Mouse (Mus musculus): ENCODE data around the gene Aadacl3. TPM values are rescaled to one million over a fixed set of nuclear protein-coding genes. Genes with fewer than 3 reads are reported as not detected.

Gene Aadacl3
- polyA plus RNA-seq (2016; fragmentation: Nextera tagmentation; extraction: Ambion mirVana), result not detected in 2 replicates

DNA sequence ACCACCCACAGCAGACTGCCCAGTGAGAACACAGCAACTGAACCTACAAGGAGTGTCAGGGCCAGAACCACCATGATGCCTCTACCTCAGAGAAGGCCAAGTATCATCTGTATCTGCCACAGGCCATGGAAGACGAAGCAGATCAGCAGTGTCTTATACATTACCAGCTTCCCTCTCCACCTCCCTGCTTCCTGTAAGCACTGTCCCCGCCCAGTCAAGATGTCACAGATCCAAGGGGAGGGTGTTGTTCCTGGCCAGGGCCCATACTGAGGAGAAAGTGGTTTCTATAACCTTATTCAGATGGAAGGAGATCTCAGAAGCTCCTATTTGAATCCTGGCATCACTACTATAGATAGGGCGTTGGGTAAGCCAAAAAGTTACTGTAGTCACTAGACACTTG lies at the start of gene Aadacl3:
TSS of gene Aadacl3 (minus strand) at position 101 of the 400 bp plus-strand sequence.
- Histone ChIP-seq H3K4me3 (no peak within 1 kb of the TSS), H3K4me1 (no peaks in the 10 kb centered on the region), H3K9me3 (peaks cover 42% of the 10 kb centered on the region), H3K36me3 (replicated peaks) (no peaks in the 10 kb centered on the region), H3K27ac (no peak within 1 kb of the TSS), H3K27me3 (ENCODE audit: poor library complexity, severe bottlenecking) (no peaks in the 10 kb centered on the region)
- DNase-seq (ENCODE audit: extremely low spot score, low spot score), result no peak
- 83% methylated on average over 3 of the region's 3 CpGs for WGBS

DNA sequence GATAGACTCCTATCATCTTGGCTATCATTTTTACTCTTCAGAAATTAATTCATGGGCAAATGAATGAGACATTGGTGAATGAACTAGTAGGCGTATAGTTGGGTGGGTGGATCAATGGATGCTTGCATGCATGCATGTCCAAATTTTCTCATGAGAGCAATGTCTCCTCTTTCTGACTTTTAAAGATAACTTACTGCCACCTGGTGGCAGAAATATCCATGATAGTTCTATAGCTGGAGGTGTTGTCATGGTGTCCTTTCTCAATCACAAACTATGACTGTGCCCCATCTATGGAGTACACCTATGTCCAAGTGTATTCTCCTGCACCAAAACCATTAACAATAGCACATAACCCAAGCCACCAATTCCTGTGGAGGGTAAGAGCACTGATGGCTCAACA lies 43.0 kb upstream of the Aadacl3 start:
- no peaks in the 10 kb centered on the region for H3K27me3 ChIP-seq (ENCODE audit: poor library complexity, severe bottlenecking)
- no peaks in the 10 kb centered on the region for H3K4me1 ChIP-seq
- peaks cover 47% of the 10 kb centered on the region for H3K9me3 ChIP-seq
- no peak overlapping the region for H3K4me3 ChIP-seq
- no peaks in the 10 kb centered on the region for H3K36me3 ChIP-seq (replicated peaks)
- no peak for DNase-seq (ENCODE audit: extremely low spot score, low spot score)
- no peak overlapping the region for H3K27ac ChIP-seq
- 91% methylated on average over 1 of the region's 1 CpGs for WGBS

DNA sequence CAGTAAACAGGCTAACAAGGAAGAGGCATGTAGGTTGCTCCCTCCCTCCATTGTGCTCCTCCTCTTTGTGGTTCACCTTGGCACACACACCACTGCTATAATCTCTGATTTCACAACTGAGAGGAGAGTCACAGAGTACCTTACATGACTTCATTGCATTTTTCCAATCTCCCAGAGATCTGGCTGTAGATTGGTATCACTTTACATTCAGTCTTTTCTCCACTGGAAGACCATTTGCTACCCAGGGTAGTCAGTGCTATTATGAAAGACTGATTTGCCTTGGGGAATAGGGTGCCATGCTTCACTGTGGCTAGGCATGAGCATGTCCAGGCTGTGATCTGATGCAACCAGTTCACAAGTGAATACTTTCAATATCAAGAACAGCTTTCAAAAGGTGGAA lies 29.8 kb upstream of the Aadacl3 start:
- H3K4me1 ChIP-seq, result no peaks in the 10 kb centered on the region

DNA sequence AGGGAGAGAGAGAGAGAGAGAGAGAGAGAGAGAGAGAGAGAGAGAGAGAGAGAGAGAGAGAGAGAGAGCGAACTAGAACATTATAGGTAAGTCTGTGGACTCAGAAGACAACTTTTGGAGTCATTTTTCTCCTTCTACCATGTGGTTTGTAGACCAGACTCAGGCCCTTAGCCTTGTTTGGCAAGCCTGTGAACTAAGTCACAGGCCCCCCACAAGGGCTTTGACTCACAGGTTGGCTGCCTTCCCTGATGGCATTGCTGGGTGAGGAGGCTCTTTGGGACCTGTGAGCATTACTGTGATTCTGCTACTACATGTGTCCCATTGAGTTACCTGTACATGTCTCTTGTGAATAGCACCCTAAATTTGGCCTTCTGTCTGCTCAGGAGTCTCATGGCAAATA lies 4.5 kb upstream of the Aadacl3 start:
- 91% methylated on average over 1 of the region's 1 CpGs for WGBS
- Histone ChIP-seq H3K27me3 (ENCODE audit: poor library complexity, severe bottlenecking) (no peaks in the 10 kb centered on the region), H3K27ac (no peak overlapping the region), H3K4me3 (no peak overlapping the region), H3K9me3 (peaks cover 34% of the 10 kb centered on the region), H3K36me3 (replicated peaks) (no peaks in the 10 kb centered on the region), H3K4me1 (no peaks in the 10 kb centered on the region)
- no peak for DNase-seq (ENCODE audit: extremely low spot score, low spot score)

More for the DNA sequence above, 29.8 kb upstream of the Aadacl3 start:
- Histone ChIP-seq H3K27ac (no peak overlapping the region), H3K9me3 (peaks cover 55% of the 10 kb centered on the region), H3K27me3 (ENCODE audit: poor library complexity, severe bottlenecking) (no peaks in the 10 kb centered on the region), H3K4me3 (no peak overlapping the region), H3K36me3 (replicated peaks) (no peaks in the 10 kb centered on the region)
- no peak for DNase-seq (ENCODE audit: extremely low spot score, low spot score)

DNA sequence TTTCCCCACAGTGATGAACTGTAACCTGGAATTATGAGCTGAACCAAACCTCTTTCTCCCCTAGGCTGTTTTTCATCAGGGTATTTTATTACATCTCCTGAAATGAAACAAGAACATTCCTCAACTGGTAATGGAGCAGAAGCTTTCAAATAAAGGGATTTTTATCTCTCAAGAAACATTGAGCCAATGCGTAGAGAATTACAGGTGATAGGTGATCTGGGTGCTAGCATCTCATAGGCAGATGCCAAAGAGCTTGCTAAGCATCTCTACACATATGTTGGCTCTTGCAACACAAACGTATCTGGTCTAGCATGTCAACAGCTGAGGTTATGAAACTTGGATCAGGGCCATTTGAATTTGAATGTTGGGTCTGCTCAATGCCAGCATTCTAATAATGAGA lies 1.6 kb upstream of the Aadacl3 start:
- no peak overlapping the region for H3K27ac ChIP-seq
- WGBS, result 86% methylated on average over 2 of the region's 2 CpGs

DNA sequence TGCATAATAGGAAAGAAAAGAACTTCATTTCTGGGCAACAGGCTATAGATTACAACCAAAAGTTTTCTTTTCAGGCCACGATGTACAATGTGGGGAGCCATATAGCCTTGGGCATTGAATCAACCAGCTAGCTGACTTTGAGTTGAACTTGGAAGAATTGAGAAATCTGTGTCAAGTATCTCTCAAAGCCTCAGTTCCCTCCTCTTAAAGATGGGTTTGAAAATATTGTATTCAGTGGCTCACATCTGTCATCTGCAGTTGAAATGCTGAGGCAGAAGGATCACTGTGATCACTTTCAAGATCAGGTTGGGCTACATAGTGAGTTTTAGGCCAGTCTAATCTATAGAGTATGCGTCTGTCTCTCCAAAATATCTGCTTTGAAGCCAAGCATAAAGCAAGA lies 10.3 kb downstream of the Aadacl3 start, which contains the start of gene Gm9944:
TSS of gene Gm9944 (minus strand) at position 101 of the 400 bp plus-strand sequence.
- WGBS, result 83% methylated on average over 2 of the region's 2 CpGs
- Histone ChIP-seq H3K27me3 (ENCODE audit: poor library complexity, severe bottlenecking) (no peaks in the 10 kb centered on the region), H3K9me3 (peaks cover 43% of the 10 kb centered on the region), H3K4me3 (no peak within 1 kb of the TSS), H3K36me3 (replicated peaks) (no peaks in the 10 kb centered on the region), H3K27ac (no peak within 1 kb of the TSS), H3K4me1 (no peaks in the 10 kb centered on the region)
- DNase-seq (ENCODE audit: extremely low spot score, low spot score), result no peak

More for the DNA sequence above, 1.6 kb upstream of the Aadacl3 start:
- Histone ChIP-seq H3K4me3 (no peak overlapping the region), H3K36me3 (replicated peaks) (no peaks in the 10 kb centered on the region), H3K27me3 (ENCODE audit: poor library complexity, severe bottlenecking) (no peaks in the 10 kb centered on the region), H3K4me1 (no peaks in the 10 kb centered on the region), H3K9me3 (peaks cover 36% of the 10 kb centered on the region)
- DNase-seq (ENCODE audit: extremely low spot score, low spot score), result no peak

DNA sequence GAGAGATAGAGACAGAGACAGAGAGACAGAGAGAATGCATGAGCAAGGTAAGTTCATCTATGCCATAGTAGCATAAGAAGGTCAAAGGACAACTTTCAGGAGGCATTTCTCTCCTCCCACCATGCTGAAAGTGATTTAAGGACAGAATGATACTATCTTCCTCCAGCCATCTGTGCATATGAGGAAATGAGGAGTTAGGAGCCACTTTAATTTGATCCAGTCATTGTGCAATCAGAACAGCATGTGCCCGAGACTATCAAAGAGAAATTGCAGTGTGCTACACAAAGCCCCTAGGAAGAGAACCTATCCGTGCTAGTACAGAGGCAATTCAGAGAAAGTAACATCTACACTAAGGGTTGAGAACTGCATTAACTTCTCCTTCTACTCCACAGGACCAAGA lies 15.0 kb downstream of the Aadacl3 start:
- WGBS, result 80% methylated on average over 2 of the region's 2 CpGs
- Histone ChIP-seq H3K4me1 (no peaks in the 10 kb centered on the region), H3K9me3 (peaks cover 16% of the 10 kb centered on the region), H3K36me3 (replicated peaks) (no peaks in the 10 kb centered on the region), H3K27ac (no peak overlapping the region), H3K4me3 (no peak overlapping the region), H3K27me3 (ENCODE audit: poor library complexity, severe bottlenecking) (no peaks in the 10 kb centered on the region)
- DNase-seq (ENCODE audit: extremely low spot score, low spot score), result no peak

DNA sequence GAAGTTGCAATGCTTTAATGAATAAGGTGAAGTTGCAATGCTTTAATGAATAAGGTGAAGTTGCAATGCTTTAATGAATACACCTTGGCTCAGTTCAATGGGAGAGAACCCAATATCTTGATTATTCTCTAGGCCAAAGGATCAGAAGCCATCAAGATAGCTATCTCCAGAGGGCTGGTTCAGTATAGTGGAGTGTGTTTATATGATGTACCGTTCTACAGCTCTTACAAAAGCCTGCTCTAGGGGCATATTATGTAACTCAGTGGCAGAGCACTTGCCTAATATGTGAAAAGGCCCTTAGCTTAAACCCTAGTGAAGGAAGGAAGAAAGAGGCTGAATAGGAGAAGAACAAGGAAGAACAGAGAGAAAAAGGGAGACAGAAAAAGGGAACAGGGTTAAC lies 22.0 kb downstream of the Aadacl3 start:
- Histone ChIP-seq H3K4me1 (no peaks in the 10 kb centered on the region), H3K27me3 (ENCODE audit: poor library complexity, severe bottlenecking) (no peaks in the 10 kb centered on the region), H3K9me3 (peaks cover 24% of the 10 kb centered on the region; the same call in 1 of the 2 replicates), H3K36me3 (replicated peaks) (no peaks in the 10 kb centered on the region), H3K4me3 (no peak overlapping the region), H3K27ac (no peak overlapping the region)
- 90% methylated on average over 1 of the region's 1 CpGs for WGBS
- no peak for DNase-seq (ENCODE audit: extremely low spot score, low spot score)

DNA sequence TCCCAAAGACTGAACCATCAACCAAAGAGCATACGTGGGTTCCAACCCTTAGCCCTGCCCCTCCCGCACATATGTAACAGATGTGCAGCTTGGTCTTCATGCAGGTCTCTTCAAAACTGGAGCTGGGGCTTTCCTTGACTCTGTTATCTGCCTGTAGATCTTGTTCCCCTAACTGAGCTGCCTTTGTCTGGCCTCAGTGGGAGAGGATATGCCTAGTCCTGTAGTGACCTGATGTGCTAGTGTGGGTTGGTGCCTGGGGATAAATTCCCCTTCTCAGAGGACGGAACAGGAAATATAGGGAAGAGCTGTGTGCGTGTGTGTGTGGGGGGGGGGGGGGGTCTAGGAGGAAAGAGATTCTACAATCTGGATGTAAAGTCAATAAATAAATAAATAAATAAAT lies 22.5 kb downstream of the Aadacl3 start:
- WGBS, result 80% methylated on average over 4 of the region's 4 CpGs

DNA sequence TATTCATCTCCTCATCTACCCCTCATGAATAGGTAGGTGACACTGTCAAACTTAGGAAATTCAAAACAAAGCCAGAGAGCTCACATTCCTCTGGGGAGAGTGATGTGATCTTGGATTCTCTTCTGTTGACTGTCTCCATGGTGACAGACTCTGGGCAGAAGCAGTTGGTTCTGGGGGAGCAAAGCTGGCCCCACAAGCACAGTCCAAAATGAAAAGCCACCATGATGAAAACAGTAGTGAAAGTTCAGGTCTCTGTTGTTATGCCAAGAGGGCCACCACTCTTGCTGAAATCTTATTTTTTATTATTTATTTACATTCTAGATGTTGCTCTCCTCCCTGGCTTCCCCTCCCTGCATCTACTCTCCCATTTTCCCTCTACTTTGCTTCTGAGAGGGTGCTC lies 24.9 kb downstream of the Aadacl3 start, which contains the start of gene 1700012P22Rik:
TSS of gene 1700012P22Rik (minus strand) at position 101 of the 400 bp plus-strand sequence.
- H3K9me3 ChIP-seq, result peaks cover 19% of the 10 kb centered on the region; the same call in 1 of the 2 replicates
- no peak within 1 kb of the TSS for H3K27ac ChIP-seq
- DNase-seq (ENCODE audit: extremely low spot score, low spot score), result no peak

More for the DNA sequence above, 22.5 kb downstream of the Aadacl3 start:
- peaks cover 24% of the 10 kb centered on the region; the same call in 1 of the 2 replicates for H3K9me3 ChIP-seq
- DNase-seq (ENCODE audit: extremely low spot score, low spot score), result no peak
- H3K4me1 ChIP-seq, result no peaks in the 10 kb centered on the region
- no peaks in the 10 kb centered on the region for H3K27me3 ChIP-seq (ENCODE audit: poor library complexity, severe bottlenecking)
- no peak overlapping the region for H3K27ac ChIP-seq
- H3K36me3 ChIP-seq (replicated peaks), result no peaks in the 10 kb centered on the region
- H3K4me3 ChIP-seq, result no peak overlapping the region

DNA sequence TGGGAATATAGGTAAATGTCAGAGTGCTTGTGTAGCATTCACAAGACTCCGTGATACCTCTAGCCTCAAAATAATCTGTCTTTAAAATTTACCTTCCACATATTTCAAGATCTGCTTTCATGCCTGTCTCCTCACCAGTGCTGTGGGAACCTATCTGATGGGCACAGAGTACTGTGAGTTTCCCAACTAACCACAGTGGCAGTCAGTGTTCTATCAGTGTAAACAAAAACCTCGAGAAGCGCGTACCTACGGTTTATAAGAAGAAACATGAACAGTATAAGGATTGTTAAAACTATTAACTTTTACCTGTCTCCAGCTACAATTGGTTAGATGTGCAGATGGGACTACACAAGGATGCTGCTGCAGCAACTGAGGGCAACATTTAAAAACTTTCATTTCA lies 30.3 kb downstream of the Aadacl3 start:
- WGBS, result 94% methylated on average over 5 of the region's 5 CpGs
- H3K9me3 ChIP-seq, result peaks cover 11% of the 10 kb centered on the region; the same call in 1 of the 2 replicates
- H3K4me1 ChIP-seq, result no peaks in the 10 kb centered on the region
- H3K27ac ChIP-seq, result no peak overlapping the region
- H3K27me3 ChIP-seq (ENCODE audit: poor library complexity, severe bottlenecking), result no peaks in the 10 kb centered on the region
- H3K36me3 ChIP-seq (replicated peaks), result no peaks in the 10 kb centered on the region
- H3K4me3 ChIP-seq, result no peak overlapping the region
- DNase-seq (ENCODE audit: extremely low spot score, low spot score), result no peak

More for the DNA sequence above, 24.9 kb downstream of the Aadacl3 start, which contains the start of gene 1700012P22Rik:
- Histone ChIP-seq H3K4me3 (no peak within 1 kb of the TSS), H3K4me1 (no peaks in the 10 kb centered on the region), H3K36me3 (replicated peaks) (no peaks in the 10 kb centered on the region), H3K27me3 (ENCODE audit: poor library complexity, severe bottlenecking) (no peaks in the 10 kb centered on the region)

DNA sequence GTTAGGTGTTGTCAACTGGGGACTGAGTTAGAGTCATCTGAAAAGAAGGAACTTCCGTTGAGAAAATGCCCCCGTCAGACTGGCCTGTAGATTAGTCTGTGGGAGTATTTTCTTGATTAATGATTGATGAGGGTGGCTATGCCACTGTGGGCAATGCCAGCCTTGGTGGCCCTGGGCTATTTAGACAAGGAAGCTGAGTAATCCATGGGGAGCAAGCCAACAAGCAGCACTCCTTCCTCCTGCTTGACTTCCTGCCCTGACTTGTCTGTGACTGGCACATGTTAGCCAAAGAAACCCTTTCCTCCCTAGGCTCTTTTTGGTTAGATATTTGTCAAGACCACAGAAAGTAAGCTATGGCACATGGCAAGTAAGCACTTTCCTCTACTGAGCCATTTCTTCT lies 32.8 kb downstream of the Aadacl3 start:
- peaks cover 11% of the 10 kb centered on the region; the same call in 1 of the 2 replicates for H3K9me3 ChIP-seq
- WGBS, result 90% methylated on average over 2 of the region's 2 CpGs
- no peaks in the 10 kb centered on the region for H3K4me1 ChIP-seq
- no peak overlapping the region for H3K4me3 ChIP-seq
- H3K36me3 ChIP-seq (replicated peaks), result no peaks in the 10 kb centered on the region
- no peak overlapping the region for H3K27ac ChIP-seq
- no peaks in the 10 kb centered on the region for H3K27me3 ChIP-seq (ENCODE audit: poor library complexity, severe bottlenecking)
- no peak for DNase-seq (ENCODE audit: extremely low spot score, low spot score)

DNA sequence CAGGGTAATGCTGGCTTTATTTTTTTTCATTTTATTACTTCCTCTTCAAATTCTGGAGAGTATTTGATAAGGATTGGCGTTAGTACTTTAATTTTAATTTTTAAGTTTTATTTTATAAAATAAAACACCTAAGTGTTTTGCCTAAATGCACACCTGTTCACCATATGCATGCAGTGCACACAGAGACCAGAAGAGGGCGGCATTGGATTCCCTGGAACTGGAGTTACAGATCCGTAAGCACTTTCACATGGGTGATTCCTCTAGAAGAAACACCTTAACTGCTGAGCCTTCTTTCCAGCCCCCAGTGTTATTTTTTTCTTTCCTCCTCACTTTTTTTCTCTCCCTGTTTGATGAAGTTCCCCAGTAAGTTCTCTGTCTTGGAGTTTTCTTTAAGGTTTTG lies 34.7 kb downstream of the Aadacl3 start:
- H3K27ac ChIP-seq, result no peak overlapping the region
- DNase-seq (ENCODE audit: extremely low spot score, low spot score), result no peak
- 26% methylated on average over 3 of the region's 3 CpGs for WGBS
- peaks cover 11% of the 10 kb centered on the region; the same call in 1 of the 2 replicates for H3K9me3 ChIP-seq
- H3K4me3 ChIP-seq, result no peak overlapping the region
- H3K4me1 ChIP-seq, result no peaks in the 10 kb centered on the region
- H3K36me3 ChIP-seq (replicated peaks), result no peaks in the 10 kb centered on the region
- H3K27me3 ChIP-seq (ENCODE audit: poor library complexity, severe bottlenecking), result no peaks in the 10 kb centered on the region

DNA sequence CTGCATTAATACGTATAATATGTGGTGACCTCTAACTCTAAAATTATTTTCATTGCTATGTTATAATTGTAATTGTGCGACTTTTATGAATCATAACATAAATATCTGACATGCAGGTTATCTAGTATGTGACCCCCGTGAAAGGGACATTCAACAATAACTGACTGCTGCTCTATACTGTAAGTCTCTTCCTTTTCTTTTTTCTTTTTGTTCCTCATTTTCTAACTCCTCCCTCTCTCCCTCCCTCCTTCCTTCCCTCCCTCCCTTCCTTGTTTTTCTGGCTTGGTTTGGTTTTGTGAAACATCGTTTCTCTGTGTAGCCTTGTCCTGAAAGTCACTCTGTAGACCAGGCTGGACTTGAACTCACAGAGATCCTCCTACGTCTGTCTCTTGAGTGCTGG lies 39.0 kb downstream of the Aadacl3 start:
- no peak overlapping the region for H3K4me3 ChIP-seq
- 81% methylated on average over 5 of the region's 5 CpGs for WGBS
- no peaks in the 10 kb centered on the region for H3K27me3 ChIP-seq (ENCODE audit: poor library complexity, severe bottlenecking)
- no peaks in the 10 kb centered on the region for H3K36me3 ChIP-seq (replicated peaks)
- DNase-seq (ENCODE audit: extremely low spot score, low spot score), result no peak
- H3K4me1 ChIP-seq, result no peaks in the 10 kb centered on the region
- H3K9me3 ChIP-seq, result peaks cover 7% of the 10 kb centered on the region; the same call in 1 of the 2 replicates
- no peak overlapping the region for H3K27ac ChIP-seq

Measured in forebrain, embryonic 10.5 days (tissue).